Mouse (Mus musculus): ENCODE measurements at regions not wholly inside any gene's neighbourhood (a gene's known extent, or its start where the extent isn't known, plus 50 kb on each side); places are given as distances from the start of the nearest gene placed in this dataset.

DNA sequence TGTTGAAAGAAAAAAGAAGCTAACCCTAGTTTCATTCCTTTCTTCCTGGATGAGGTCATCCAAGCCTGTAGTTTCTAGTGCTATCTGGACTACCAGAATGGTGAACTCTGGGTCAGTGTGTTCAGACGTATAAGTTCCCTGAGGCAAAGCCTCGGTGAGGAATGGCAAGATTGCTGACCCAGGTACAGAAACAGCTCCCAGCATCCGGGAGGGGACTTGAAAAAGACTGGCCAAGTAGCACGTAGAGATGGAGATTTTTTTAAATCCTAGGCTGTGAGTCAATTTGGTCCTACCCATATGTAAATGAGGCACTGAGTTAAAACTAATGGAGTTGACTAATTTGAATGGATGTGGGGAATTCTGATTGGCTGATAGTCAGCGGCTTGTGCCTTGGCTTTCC lies 55.0 kb upstream of the Gm11084 start:
- Histone ChIP-seq H3K27me3 (no peaks in the 10 kb centered on the region), H3K27ac (no peak overlapping the region), H3K4me3 (no peak overlapping the region), H3K4me2 (no peak overlapping the region), H3K9ac (no peak overlapping the region), H3K4me1 (replicated peaks) (peaks cover 32% of the 10 kb centered on the region), H3K36me3 (no peaks in the 10 kb centered on the region), H3K9me3 (replicated peaks) (no peaks in the 10 kb centered on the region)
- WGBS = 44% methylated on average over 5 of the region's 5 CpGs
- no peak for ATAC-seq (replicated peaks; ENCODE audit: insufficient number of reproducible peaks, insufficient read depth, low FRiP score, low read depth)

DNA sequence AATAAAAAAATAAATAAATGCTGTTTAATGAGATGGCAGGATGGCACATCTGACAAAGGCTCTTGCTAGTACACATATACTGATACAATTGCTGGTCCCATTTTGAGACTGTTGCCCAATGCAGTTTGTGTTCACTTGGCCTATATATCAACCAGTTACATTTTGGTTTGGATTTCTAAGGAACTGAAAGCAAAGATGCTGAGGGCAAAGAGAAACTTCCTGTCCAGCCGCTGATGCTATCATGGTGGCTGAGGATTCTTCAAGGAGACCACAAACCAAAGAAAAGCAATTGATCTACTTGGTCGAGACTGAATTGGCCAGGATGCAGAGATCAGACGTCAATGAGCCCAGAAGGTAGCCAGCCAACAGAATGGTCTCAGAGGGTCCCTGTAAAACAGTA lies 53.5 kb upstream of the Gm11084 start:
- H3K9ac ChIP-seq = no peak overlapping the region
- no peak overlapping the region for H3K4me3 ChIP-seq
- no peak overlapping the region for H3K4me2 ChIP-seq
- H3K9me3 ChIP-seq (replicated peaks) = no peaks in the 10 kb centered on the region
- WGBS = 76% methylated on average over 3 of the region's 3 CpGs
- no peaks in the 10 kb centered on the region for H3K27me3 ChIP-seq
- no peak overlapping the region for H3K27ac ChIP-seq
- H3K4me1 ChIP-seq (replicated peaks) = peaks cover 22% of the 10 kb centered on the region
- no peaks in the 10 kb centered on the region for H3K36me3 ChIP-seq
- no peak for ATAC-seq (replicated peaks; ENCODE audit: insufficient number of reproducible peaks, insufficient read depth, low FRiP score, low read depth)

DNA sequence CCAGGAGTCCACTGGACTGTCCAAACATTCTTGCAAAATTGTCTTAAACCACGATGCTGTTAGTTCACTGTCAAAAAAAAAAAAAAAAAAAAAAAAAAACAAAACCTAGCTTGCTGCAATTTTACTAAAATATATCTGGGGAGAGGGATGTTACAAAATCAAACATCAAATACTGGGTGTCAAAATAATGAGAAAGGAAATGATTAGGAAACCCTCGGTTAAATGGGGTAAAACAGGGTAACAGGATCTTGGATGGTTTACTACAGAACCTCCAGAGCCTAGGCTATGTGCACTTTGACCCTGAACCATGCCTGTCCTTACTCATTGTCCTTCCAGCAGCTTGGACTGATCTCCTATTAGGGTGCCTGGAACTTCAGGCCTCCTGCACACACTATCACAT lies 52.8 kb upstream of the Gm11084 start:
- no peaks in the 10 kb centered on the region for H3K36me3 ChIP-seq
- H3K27me3 ChIP-seq = no peaks in the 10 kb centered on the region
- H3K9me3 ChIP-seq (replicated peaks) = no peaks in the 10 kb centered on the region
- H3K4me3 ChIP-seq = no peak overlapping the region
- H3K4me2 ChIP-seq = no peak overlapping the region
- no peak for ATAC-seq (replicated peaks; ENCODE audit: insufficient number of reproducible peaks, insufficient read depth, low FRiP score, low read depth)
- H3K27ac ChIP-seq = no peak overlapping the region
- peaks cover 21% of the 10 kb centered on the region for H3K4me1 ChIP-seq (replicated peaks)
- H3K9ac ChIP-seq = no peak overlapping the region
- 61% methylated on average over 2 of the region's 2 CpGs for WGBS

DNA sequence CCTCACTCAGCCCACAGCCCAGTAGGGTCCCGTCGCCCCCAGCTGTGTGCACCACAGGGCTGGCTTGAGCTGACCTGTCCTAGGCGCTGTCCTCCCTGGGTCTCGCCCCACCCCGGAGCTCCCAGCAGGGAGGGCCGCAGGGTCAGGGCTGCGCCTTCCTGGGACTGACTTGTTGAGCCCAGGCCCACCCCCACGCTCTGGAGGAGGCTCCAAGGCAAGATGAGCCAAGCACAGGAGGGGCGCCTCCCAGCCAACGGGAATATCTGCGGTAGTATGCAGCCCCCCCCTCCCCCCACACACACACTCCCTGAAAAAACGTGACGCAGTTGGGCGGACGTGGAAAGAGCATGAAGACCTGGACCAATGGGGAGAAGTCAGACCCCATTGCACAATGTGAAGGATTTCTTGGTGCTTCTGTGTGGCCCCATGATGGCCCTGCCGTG lies 51.8 kb upstream of the Gm11084 start:
- Histone ChIP-seq H3K27ac (peak overlapping the region; percentile 89), H3K27me3 (no peaks in the 10 kb centered on the region), H3K36me3 (no peaks in the 10 kb centered on the region), H3K4me3 (peak overlapping the region; percentile 24), H3K4me2 (peak overlapping the region; percentile 56), H3K9me3 (replicated peaks) (no peaks in the 10 kb centered on the region), H3K9ac (peak overlapping the region; percentile 35; the same call in 1 of the 2 replicates), H3K4me1 (replicated peaks) (peaks cover 22% of the 10 kb centered on the region)
- ATAC-seq (replicated peaks; ENCODE audit: insufficient number of reproducible peaks, insufficient read depth, low FRiP score, low read depth) = peak; percentile 82
- WGBS = 9% methylated on average over 16 of the region's 16 CpGs

DNA sequence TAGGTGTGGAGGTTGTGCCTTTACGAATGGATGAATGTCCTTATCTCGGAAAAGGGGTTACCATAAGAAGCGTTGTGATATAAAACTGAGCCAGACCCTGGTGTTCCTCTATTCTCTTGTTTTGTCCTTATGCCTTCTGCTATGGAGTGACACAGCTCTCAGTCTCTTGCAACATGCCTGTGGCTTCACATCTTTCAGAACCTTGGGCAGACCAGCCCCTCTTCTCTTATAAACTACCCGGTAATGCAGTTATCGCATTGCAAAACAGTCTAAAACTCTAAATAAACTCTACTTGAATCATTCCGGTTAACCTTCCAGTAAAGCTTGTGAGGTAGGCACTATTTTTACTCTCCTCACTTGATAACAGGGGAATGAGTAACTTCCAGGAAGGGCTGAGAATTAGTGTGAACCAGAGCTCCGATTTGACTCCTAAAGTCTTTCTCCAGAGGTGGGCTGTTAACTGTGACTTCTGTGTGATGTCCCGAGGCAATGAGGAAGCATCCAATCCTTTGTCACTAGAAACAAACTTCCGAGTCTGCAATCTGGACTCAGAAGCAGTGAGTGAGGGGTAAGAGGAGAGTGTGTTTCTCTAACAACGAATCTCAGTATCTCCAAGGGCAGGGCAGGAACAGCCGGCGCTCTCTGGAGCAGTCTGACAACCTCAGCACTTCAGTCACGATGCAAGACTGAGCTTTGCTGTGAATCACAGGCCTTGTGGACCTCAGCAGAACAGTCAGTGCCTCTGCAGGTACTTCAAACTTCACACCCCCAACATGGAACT lies 50.9 kb upstream of the Gm11084 start:
- H3K4me2 ChIP-seq = peak overlapping the region; percentile 56
- peaks cover 24% of the 10 kb centered on the region for H3K4me1 ChIP-seq (replicated peaks)
- H3K9me3 ChIP-seq (replicated peaks) = no peaks in the 10 kb centered on the region
- peak; percentile 75 for ATAC-seq (replicated peaks; ENCODE audit: insufficient number of reproducible peaks, insufficient read depth, low FRiP score, low read depth)
- H3K9ac ChIP-seq = peak overlapping the region; percentile 35
- 25% methylated on average over 13 of the region's 13 CpGs for WGBS
- no peaks in the 10 kb centered on the region for H3K36me3 ChIP-seq
- peak overlapping the region; percentile 89 for H3K27ac ChIP-seq
- H3K27me3 ChIP-seq = no peaks in the 10 kb centered on the region
- H3K4me3 ChIP-seq = peak overlapping the region; percentile 24
